Mouse (Mus musculus) retina, embryonic 14.5 days (tissue): ENCODE results near the gene Pls3.

ENCODE experiments used
- DNase-seq: peaks from one replicate; pipeline ENCODE4 v3.0.0-alpha.2; 2015; ENCODE audit warnings: low spot score

Gene Pls3

DNA sequence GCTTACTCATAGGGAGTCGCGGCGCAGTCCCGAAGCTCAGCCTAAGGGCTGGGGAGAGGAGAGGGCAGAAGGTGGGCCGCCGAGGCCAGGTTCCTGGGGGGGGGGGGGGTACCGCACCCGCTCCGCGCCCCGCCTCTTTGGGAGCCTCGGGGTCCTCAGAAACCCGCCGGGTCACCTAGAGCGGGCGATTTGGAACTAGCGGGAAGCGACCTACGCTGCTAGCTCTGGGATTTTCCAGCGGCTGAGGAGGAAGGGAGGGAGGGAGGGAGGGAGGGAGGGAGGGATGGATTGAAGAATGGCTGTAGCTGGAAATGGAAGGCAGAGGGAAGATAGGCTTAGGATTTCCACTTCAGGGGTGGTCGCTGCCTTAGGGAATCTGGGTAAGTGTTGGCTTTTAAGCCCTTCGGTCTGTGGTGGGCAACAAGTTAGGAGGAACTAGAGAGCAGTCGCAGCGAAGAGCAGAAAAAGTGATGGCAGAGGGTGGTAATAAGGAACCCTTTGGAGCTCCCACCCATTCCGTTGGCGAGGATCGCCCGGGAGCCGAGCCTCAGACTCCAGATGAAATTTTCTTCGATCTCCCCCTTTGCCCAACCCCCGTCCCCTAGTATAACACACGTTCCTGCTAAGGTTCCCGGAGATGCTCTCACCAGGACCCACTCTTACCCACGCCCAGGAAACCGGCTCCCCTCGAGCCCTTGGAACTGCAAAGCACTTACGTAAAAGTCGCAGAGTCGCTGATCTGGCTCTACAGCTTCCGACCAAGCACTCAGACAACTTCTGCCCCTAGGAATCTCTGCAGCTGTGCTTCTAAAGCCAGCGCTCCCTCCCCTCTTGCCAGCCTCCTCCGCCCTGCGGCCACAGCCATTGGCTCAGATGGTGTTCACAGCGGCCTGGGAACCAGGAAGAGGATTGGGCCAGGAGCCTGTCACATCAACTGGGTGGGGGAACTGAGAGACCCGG is at the start of gene Pls3:
Gene Pls3 (minus strand): TSS at position 851 of the 960 bp plus-strand sequence.
- DNase-seq = peak; percentile 86

- no peak for DNase-seq
These were observed 20.7 kb upstream of the Pls3 start for GRCm38 (mm10) chrX:75895716-75896115.

GRCm38 (mm10) chrX:75875566-75875965 is 584 bp upstream of the Pls3 start:
- no peak for DNase-seq

DNA sequence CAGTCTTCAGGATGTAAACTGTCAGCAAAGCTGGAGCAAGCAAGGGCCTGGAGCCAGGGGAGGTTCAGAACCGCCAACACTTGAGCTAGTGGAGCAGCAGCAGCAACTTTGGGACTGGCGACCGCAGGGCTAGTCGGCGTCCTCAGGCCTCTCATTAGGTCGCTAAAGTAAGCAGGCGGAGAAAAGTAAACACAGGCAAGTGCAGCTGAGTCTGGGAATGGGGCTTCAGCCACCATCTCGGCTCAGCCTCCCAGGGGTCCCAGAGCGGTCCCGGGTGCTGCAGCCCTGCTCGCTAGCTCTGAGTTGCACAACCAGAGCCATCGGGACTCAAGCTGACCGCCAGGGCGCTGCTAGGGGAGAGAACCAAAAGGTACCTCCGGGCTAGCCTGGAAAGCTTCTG is 1.2 kb downstream of the Pls3 start:
- peak; percentile 41 for DNase-seq

DNA sequence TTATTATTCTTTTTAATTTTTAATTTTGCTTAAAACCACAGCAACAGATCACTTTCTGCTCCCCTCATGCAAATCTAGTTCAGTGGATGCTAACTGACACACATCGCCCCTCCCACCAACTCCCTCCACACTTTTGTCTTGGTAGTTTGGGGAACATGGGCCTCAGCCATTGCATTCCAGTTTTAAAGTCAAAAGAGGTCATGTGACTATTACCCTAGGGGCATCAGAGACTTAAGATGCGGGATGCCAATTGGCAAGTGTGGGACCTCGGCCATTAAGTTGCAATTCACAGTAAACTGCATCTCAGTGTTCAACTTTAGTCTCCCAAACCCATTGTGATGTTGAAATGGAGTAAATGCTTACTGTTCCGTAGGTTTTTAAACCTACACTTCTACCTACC is 1.7 kb downstream of the Pls3 start:
- DNase-seq = no peak

DNA sequence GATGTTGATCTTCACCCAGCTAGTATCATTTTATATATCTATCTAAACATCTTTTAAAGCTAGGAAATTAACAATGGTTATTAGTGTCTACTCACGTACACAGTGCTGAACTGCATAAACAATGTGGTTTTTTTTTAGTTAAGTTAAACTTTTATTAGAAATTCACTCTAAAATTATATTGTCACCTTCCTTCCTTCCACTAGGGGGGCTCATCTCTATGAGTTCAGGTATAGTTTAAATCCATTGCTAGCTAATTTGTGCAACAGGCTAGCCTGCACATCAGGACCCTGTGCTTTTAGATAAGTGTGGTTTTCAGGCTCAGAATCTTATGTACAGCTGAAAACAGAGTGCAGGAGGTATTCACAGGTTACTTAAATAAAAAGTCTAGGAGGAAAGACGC is 3.1 kb downstream of the Pls3 start:
- peak; percentile 2 for DNase-seq

DNA sequence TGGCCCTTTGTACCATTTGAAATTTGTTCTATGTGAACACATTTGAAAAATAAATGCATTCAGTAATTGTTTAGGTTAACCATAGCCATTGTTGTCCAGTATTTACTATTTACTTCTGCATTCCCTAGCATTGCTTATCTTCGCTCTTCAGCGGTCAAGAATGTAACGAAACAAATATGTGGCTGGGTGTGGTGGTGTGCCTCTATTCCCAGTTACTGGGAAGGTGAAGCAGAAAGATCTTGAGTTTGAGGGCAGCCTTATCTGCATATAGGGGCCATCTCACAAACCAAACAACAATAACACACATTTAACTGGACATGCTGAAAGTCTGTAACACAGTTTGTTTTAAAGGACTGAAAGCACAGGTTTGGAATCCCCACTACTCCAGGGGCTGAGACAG is 13.3 kb downstream of the Pls3 start:
- no peak for DNase-seq

- no peak for DNase-seq
These were observed 20.7 kb downstream of the Pls3 start for GRCm38 (mm10) chrX:75854294-75854693.

- DNase-seq = no peak
These were observed 30.7 kb downstream of the Pls3 start for GRCm38 (mm10) chrX:75844290-75844689.

- DNase-seq = no peak
These were observed 32.1 kb downstream of the Pls3 start for GRCm38 (mm10) chrX:75842835-75843234.

DNA sequence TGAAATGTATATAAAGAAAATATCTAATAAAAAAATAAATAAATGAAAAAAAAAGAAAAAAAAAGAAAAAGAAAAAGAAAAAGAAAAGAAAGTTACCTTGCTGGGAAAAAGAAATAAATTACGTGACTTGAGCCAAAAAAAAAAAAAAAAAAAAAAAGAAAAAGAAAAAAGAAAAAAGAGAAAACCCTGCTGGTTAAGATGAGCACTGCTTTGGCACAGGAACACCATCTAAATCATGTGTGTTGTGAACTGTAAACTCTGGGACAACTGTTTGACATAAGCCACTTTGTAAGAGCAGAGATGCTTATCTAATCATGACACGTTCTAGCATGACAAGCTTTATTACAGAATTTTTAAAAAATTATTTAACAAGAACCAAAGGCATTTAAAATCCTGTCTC is 32.9 kb downstream of the Pls3 start:
- DNase-seq = no peak

- DNase-seq = no peak
These were observed 34.7 kb downstream of the Pls3 start for GRCm38 (mm10) chrX:75840263-75840662.

DNA sequence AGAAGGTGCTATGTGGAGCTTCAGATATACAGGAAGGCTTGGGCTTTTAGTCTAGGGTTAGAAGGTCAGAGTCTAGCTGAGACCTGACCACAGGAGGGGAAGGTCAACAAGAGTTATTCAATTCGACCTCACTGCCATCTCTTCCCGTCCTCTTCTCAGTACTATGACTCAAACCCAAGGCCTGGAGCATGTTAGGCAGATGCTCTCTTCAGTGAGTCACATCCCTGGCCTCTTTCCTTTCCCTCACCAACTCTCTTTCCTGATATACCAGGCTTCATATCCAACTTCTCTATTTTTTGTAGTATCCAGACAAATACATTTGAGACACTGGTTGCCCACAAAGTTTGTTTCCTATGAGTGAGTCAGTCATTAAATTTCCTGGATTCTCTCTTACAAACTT is 40.1 kb downstream of the Pls3 start:
- no peak for DNase-seq

- no peak for DNase-seq
These were observed 40.7 kb downstream of the Pls3 start for GRCm38 (mm10) chrX:75834286-75834685.

GRCm38 (mm10) chrX:75833006-75833641 is 41.9 kb downstream of the Pls3 start:
- no peak for DNase-seq

DNA sequence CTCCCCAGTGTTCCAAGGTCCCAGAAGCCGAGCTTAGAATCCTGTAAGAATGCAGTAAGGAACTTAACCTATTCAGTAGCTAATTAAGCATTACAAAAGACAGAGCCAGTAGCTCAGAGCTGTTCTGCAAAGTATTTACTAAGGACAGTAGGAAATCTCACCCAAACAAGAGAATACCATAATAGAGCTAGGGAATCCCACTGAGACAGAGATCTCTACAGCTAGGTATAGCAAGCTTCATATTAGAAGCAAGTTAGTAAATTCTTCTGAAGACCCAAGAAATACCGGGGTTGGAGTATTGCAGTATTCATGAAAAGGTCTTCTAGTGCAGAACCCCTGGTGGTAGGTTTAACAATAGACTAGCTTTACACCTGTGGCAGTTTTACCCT is 45.1 kb downstream of the Pls3 start:
- no peak for DNase-seq

GRCm38 (mm10) chrX:75829240-75829866 is 45.6 kb downstream of the Pls3 start:
- no peak for DNase-seq

GRCm38 (mm10) chrX:75818647-75819271 is 56.2 kb downstream of the Pls3 start:
- no peak for DNase-seq

DNA sequence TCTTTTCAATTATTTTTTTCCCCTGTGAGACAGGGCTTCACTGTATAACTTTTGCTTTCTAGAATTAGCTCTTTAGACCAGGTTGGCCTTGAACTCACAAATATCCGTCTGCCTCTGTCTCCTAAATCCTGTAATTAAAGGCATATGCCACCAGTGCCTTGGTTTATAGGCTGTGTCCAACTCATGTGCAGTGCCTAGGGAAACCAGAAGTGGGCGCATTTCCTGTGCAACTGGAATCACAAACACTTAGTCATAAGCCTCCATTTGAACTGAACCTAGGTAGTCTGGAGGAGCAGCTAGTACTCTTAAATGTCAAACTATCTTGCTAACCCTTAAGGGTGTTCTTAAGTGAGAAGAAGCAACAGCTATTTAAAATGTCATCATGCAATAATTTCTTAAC is 60.0 kb downstream of the Pls3 start:
- no peak for DNase-seq

DNA sequence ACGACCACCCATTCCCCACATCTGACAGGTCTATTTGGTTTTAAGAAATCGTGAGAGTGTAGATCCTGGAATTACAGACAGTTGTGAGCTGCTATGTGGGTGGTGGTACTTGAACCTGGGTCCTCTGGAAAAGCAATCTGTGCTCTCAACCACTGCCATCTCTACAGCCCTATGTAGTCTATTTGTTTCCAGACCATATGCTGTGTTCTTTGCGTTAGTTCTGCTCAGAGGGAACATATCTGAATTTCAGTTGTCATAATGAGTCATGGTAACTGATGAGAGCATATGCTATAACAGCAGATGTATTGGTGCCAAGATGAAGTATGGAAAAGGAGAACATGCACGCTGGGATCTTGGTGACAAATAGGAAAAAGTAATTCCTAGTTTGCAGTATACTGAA is 60.9 kb downstream of the Pls3 start:
- DNase-seq = no peak

GRCm38 (mm10) chrX:75796583-75796982 is 78.4 kb downstream of the Pls3 start:
- peak; percentile 76 for DNase-seq

DNA sequence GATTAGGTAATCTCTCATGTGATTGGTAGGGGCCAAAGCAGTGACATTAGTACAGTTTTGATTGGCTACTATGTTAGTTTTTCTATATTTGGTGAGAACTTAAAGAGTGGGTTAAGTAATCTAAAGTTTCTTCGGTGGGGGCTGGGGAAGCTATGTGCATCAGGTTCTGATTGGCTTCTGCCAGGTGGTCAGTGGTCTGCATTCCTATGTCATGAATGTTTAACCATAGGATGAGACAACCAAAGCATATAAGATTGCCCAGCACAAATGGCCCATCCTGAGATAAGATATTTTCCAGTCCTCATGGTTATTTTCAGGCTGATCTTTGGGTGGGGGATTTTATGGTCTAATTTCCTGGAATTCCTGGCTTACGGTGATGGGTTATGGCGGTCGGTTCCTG is 95.2 kb downstream of the Pls3 start:
- no peak for DNase-seq

DNA sequence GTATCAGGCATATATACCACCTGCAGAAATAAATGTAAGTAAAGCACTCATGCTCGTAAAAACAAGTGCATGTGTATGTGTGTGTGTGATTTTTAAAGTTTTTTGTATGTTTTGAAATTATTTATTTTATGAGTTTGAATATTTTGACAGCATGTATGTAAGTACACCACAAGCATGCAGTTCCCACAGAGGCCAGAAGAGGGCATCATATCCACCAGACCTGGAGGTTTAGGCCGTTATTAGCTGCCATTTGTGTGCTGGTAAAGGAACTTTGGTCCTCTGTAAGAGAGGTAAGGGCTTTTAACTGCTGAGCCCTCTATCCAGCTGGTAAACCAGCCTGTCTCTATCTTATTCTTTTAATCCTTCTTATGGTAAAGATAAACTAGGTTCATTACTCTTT is 97.5 kb downstream of the Pls3 start:
- no peak for DNase-seq
